Mouse (Mus musculus) CH12.LX (cell line): ENCODE measurements around the gene Rims4. TPM values are rescaled to one million over a fixed set of nuclear protein-coding genes. Genes with fewer than 3 reads are reported as not detected.

Experiments
- DNase-seq: peaks from one replicate; pipeline ENCODE4 v3.0.0-alpha.2; 2013; ENCODE audit errors: extremely low read depth
- H3K27ac ChIP-seq: 2 replicates; pipeline ENCODE4 v1.5.1; 2012; ENCODE audit warnings: low read depth, mild to moderate bottlenecking, control low read depth, moderate library complexity; ENCODE audit not compliant: insufficient read depth
- H3K27me3 ChIP-seq: replicated peaks from 2 replicates; pipeline ENCODE3; 2012; ENCODE audit warnings: inconsistent platforms
- H3K36me3 ChIP-seq, 2 experiments: replicated peaks in 1 of 2; 2 replicates each; pipeline versions ENCODE3 to v1.6.1; 2012; ENCODE audit warnings: inconsistent platforms in 1 of 2, low read length in 1 of 2, mild to moderate bottlenecking in 1 of 2, mixed read lengths in 1 of 2, moderate library complexity in 1 of 2; ENCODE audit not compliant: control insufficient read depth in 1 of 2, insufficient read depth in 1 of 2
- H3K4me1 ChIP-seq, 2 experiments: 2 replicates each; pipeline ENCODE4 v1.6.1; 2012; ENCODE audit warnings: inconsistent platforms in 1 of 2, moderate library complexity in 1 of 2; ENCODE audit not compliant: insufficient read depth in 2 of 2, control insufficient read depth in 1 of 2
- H3K4me2 ChIP-seq: 2 replicates; pipeline ENCODE4 v1.6.1; 2012; ENCODE audit warnings: low read depth, mild to moderate bottlenecking, control low read depth; ENCODE audit not compliant: poor library complexity, insufficient read depth, severe bottlenecking
- H3K4me3 ChIP-seq, 3 experiments: fragments of 150-350 bp in 1 of 3; sonication (generic) in 1 of 3; replicated peaks in 1 of 3; 2 replicates each; pipeline versions ENCODE3 to v1.5.1; 2011 to 2012; ENCODE audit warnings: low read depth in 2 of 3, low read length in 2 of 3, mild to moderate bottlenecking in 2 of 3, moderate library complexity in 2 of 3, control low read depth in 1 of 3, improper control_type of control experiment in 1 of 3, inconsistent platforms in 1 of 3, mixed read lengths in 1 of 3; ENCODE audit not compliant: poor library complexity in 1 of 3
- H3K79me2 ChIP-seq: replicated peaks from 2 replicates; pipeline ENCODE4 v1.6.1; 2012; ENCODE audit warnings: mild to moderate bottlenecking, moderate library complexity; ENCODE audit not compliant: control insufficient read depth, poor library complexity, insufficient read depth, severe bottlenecking; ENCODE audit errors: extremely low read depth
- H3K9ac ChIP-seq: 2 replicates; pipeline ENCODE4 v1.6.1; 2012; ENCODE audit warnings: low read depth, mild to moderate bottlenecking, control low read depth, moderate library complexity; ENCODE audit not compliant: insufficient read depth
- H3K9me3 ChIP-seq: replicated peaks from 2 replicates; pipeline ENCODE3; 2012; ENCODE audit warnings: low read length, inconsistent platforms, mixed read lengths
- CHD1 ChIP-seq: IDR thresholded peaks from 2 replicates; pipeline ENCODE4 v1.6.1; 2012; ENCODE audit warnings: low read depth, low read length, improper control_type of control experiment, inconsistent platforms
- E2F4 ChIP-seq: IDR thresholded peaks from 2 replicates; pipeline ENCODE4 v1.6.1; 2011; ENCODE audit warnings: low read depth, low read length, improper control_type of control experiment; ENCODE audit not compliant: insufficient replicate concordance
- EP300 ChIP-seq: IDR thresholded peaks from 2 replicates; pipeline ENCODE4 v1.6.1; 2011; ENCODE audit warnings: low read length, improper control_type of control experiment
- IRF4 ChIP-seq: IDR thresholded peaks from 2 replicates; pipeline ENCODE4 v1.6.1; 2014; ENCODE audit warnings: low read depth, mild to moderate bottlenecking, inconsistent platforms, low read length, improper control_type of control experiment
- KAT2A ChIP-seq: IDR thresholded peaks from 2 replicates; pipeline ENCODE4 v1.6.1; 2012; ENCODE audit warnings: low read length, improper control_type of control experiment, inconsistent platforms; ENCODE audit not compliant: insufficient replicate concordance
- MAFK ChIP-seq: IDR thresholded peaks from 2 replicates; pipeline ENCODE4 v1.6.1; 2011; ENCODE audit warnings: low read length, improper control_type of control experiment; ENCODE audit not compliant: insufficient replicate concordance
- MEF2A ChIP-seq: IDR thresholded peaks from 2 replicates; pipeline ENCODE4 v1.6.1; 2014; ENCODE audit warnings: low read depth, mild to moderate bottlenecking, inconsistent platforms, low read length, improper control_type of control experiment, borderline replicate concordance
- MXI1 ChIP-seq: IDR thresholded peaks from 2 replicates; pipeline ENCODE4 v1.6.1; 2011; ENCODE audit warnings: mild to moderate bottlenecking, low read depth, low read length, improper control_type of control experiment
- POLR2AphosphoS2 ChIP-seq: IDR thresholded peaks from 2 replicates; pipeline ENCODE4 v1.6.1; 2011; ENCODE audit warnings: low read depth, low read length, improper control_type of control experiment
- RCOR1 ChIP-seq: conservative IDR thresholded peaks from 2 replicates; pipeline ENCODE4 v1.6.1; 2012; ENCODE audit warnings: low read depth, mild to moderate bottlenecking, inconsistent platforms, low read length, improper control_type of control experiment
- TBP ChIP-seq: conservative IDR thresholded peaks from 2 replicates; pipeline ENCODE4 v1.6.1; 2011; ENCODE audit warnings: low read depth, low read length, improper control_type of control experiment
- TCF12 ChIP-seq: IDR thresholded peaks from 2 replicates; pipeline ENCODE4 v1.6.1; 2014; ENCODE audit warnings: low read depth, mild to moderate bottlenecking, inconsistent platforms, low read length, improper control_type of control experiment
- UBTF ChIP-seq: IDR thresholded peaks from 2 replicates; pipeline ENCODE4 v1.6.1; 2012; ENCODE audit warnings: low read depth, mild to moderate bottlenecking, inconsistent platforms, low read length, improper control_type of control experiment, moderate library complexity
- USF1 ChIP-seq: IDR thresholded peaks from 2 replicates; pipeline ENCODE4 v1.6.1; 2014; ENCODE audit warnings: low read depth, mild to moderate bottlenecking, inconsistent platforms, low read length, improper control_type of control experiment
- ZC3H11A ChIP-seq: IDR thresholded peaks from 2 replicates; pipeline ENCODE4 v1.6.1; 2012; ENCODE audit warnings: low read depth, mild to moderate bottlenecking, inconsistent platforms, low read length, improper control_type of control experiment
- ZKSCAN1 ChIP-seq: IDR thresholded peaks from 2 replicates; pipeline ENCODE4 v1.6.1; 2012; ENCODE audit warnings: low read depth, inconsistent platforms, low read length, improper control_type of control experiment, borderline replicate concordance
- ZNF384 ChIP-seq: IDR thresholded peaks from 2 replicates; pipeline ENCODE4 v1.6.1; 2012; ENCODE audit warnings: low read depth, low read length, improper control_type of control experiment, inconsistent platforms
- dilution Hi-C: fragments of 300-500 bp; cut with MboI; formaldehyde crosslinking; loops from 2 replicates; pipeline ENCODE4 v1.14.3; 2020; ENCODE audit warnings: low sequenced_read_pairs; ENCODE audit not compliant: extremely low pct_unique_long_range_greater_than_20kb, extremely low pct_ligation_motif_present
- in situ Hi-C: fragments of 300-500 bp; cut with MboI; formaldehyde crosslinking; loops from 3 replicates; pipeline ENCODE4 v1.14.3; 2019; ENCODE audit warnings: low sequenced_read_pairs, low pct_ligation_motif_present, low pct_unique_long_range_greater_than_20kb, mixed read lengths
- polyA plus RNA-seq: library from polyadenylated mRNA; unstranded; fragments of >175 nt; gene quantifications from 2 replicates; pipeline ENCODE4 v1.2.1, GENCODE M21; 2012; ENCODE audit warnings: low read depth; ENCODE audit not compliant: insufficient read length
- total RNA-seq, 2 experiments: library from RNA; depleted of rRNA; stranded (reverse); fragments of 300-350 nt in 1 of 2; fragments of >200 nt in 1 of 2; gene quantifications; 2 replicates each; pipeline ENCODE4 v1.2.3; 2012 to 2014

Rims4 gene
- total and polyA plus RNA-seq, 3 experiments = not detected

- dilution Hi-C loops = no loop called here
Observed at GRCm38 (mm10) chr2:163871266-163871665, 47.2 kb downstream of the Rims4 start.

DNA sequence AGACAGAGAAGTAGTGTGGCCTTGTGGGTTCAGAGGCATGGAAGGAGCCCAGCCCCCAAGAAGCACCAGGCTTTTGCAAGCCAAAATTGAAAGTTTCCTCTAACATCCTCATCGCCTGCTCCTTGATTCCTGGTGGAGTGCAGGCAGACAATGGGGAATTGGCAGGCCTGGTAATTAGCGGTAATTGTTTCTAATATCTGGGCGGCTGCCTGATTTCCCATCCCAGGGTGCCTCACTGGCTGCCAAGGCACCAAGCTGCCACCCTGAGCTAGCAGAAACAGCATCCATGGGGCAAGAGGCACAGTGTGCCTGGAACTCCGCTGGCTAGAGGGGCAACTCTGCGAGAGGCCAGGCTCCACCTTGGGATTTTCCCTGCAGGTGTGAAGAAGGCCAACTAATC lies 48.7 kb downstream of the Rims4 start:
- H3K36me3 ChIP-seq = no peaks in the 10 kb centered on the region
- no peaks in the 10 kb centered on the region for H3K9me3 ChIP-seq
- DNase-seq = no peak
- no peak overlapping the region for H3K4me3 ChIP-seq
- H3K4me2 ChIP-seq = no peak overlapping the region
- H3K27ac ChIP-seq = no peak overlapping the region
- H3K9ac ChIP-seq = no peak overlapping the region
- dilution Hi-C loops = no loop called here
- TF ChIP-seq TBP (no peak), ZKSCAN1 (no peak), MAFK (no peak), IRF4 (no peak), TCF12 (no peak), POLR2AphosphoS2 (no peak), ZC3H11A (no peak), CHD1 (no peak), UBTF (no peak), E2F4 (no peak), ZNF384 (no peak)
- peaks cover 92% of the 10 kb centered on the region for H3K27me3 ChIP-seq
- no peaks in the 10 kb centered on the region for H3K79me2 ChIP-seq
- in situ Hi-C loops = loop anchor here (25.0 kb wide), 1 partner anchor 93 kb away; no protein-coding TSS in a partner anchor
- 0 out of 4 replicates have a peak, but pooled peaks cover 0 to 2% of the 10 kb centered on the region in 2 experiments for H3K4me1 ChIP-seq

More at GRCm38 (mm10) chr2:163871266-163871665, 47.2 kb downstream of the Rims4 start:
- peak; percentile 61; the same call in 1 of the 2 replicates for TF ChIP-seq MXI1
- no peak for TF ChIP-seq KAT2A
- 0 out of 4 replicates have a peak, but pooled peaks cover 0 to 2% of the 10 kb centered on the region in 2 experiments for H3K4me1 ChIP-seq
- in situ Hi-C loops = loop anchor here (25.0 kb wide), 1 partner anchor 91 kb away; no protein-coding TSS in a partner anchor
- H3K4me3 ChIP-seq = no peak overlapping the region
- no peaks in the 10 kb centered on the region for H3K79me2 ChIP-seq
- DNase-seq = no peak
- H3K27ac ChIP-seq = no peak overlapping the region
- H3K9me3 ChIP-seq = no peaks in the 10 kb centered on the region
- H3K4me2 ChIP-seq = no peak overlapping the region
- H3K9ac ChIP-seq = no peak overlapping the region
- H3K27me3 ChIP-seq = peaks cover 92% of the 10 kb centered on the region
- H3K36me3 ChIP-seq = no peaks in the 10 kb centered on the region

DNA sequence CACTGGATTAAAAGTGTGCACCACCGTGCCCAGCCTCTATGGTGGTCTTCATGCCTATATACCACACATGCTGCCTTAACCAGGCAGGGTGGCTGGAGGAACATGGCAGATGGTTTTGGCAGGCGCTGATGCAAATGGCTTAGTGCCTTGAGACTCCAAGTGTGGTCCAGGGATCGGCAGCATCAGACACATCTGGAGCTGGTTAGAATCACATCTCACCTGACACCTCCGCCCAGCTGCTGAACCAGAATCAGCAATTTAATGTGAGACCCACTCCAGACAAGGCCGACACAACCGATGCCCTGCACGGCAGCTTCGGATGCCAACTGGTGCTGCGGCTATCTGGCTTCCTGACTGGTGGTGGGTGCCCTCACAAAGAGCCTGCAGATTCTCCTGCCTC lies 52.4 kb downstream of the Rims4 start:
- H3K9me3 ChIP-seq = no peaks in the 10 kb centered on the region
- in situ Hi-C loops = loop anchor here (25.0 kb wide), 1 partner anchor 96 kb away; no protein-coding TSS in a partner anchor
- H3K9ac ChIP-seq = no peak overlapping the region
- no peak overlapping the region for H3K27ac ChIP-seq
- no peak for TF ChIP-seq RCOR1
- no peak for TF ChIP-seq KAT2A
- TF ChIP-seq MAFK = no peak
- TF ChIP-seq CHD1 = no peak
- TF ChIP-seq ZKSCAN1 = no peak
- TF ChIP-seq EP300 = no peak
- no peak for TF ChIP-seq UBTF
- no peak for TF ChIP-seq MEF2A
- TF ChIP-seq USF1 = no peak
- no peaks in the 10 kb centered on the region for H3K79me2 ChIP-seq
- dilution Hi-C loops = no loop called here
- no peak for DNase-seq
- 0 out of 4 replicates have a peak, but pooled peaks cover 0 to 2% of the 10 kb centered on the region in 2 experiments for H3K4me1 ChIP-seq
- no peaks in the 10 kb centered on the region for H3K36me3 ChIP-seq
- H3K4me2 ChIP-seq = no peak overlapping the region
- peaks cover 93% of the 10 kb centered on the region for H3K27me3 ChIP-seq
- H3K4me3 ChIP-seq = no peak overlapping the region
